Mouse (Mus musculus) forebrain, embryonic 15.5 days (tissue): ENCODE measurements around the gene Mylk2. TPM values are rescaled to one million over a fixed set of nuclear protein-coding genes. Genes with fewer than 3 reads are reported as not detected.

Source experiments
- ATAC-seq: fragments of 200-750 bp; cut with Nextera tagmentation; replicated peaks from 2 replicates; pipeline ENCODE4 v1.8.0; 2017; ENCODE audit warnings: mild to moderate bottlenecking, moderate TSS enrichment, moderate library complexity
- H3K27ac ChIP-seq: fragments of 300-500 bp; sonication (generic); replicated peaks from 2 replicates; pipeline ENCODE4 v1.5.1; 2015; ENCODE audit warnings: mild to moderate bottlenecking, inconsistent platforms
- H3K27me3 ChIP-seq: fragments of 300-500 bp; sonication (generic); 2 replicates; pipeline ENCODE4 v1.6.1; 2015; ENCODE audit warnings: inconsistent platforms
- H3K36me3 ChIP-seq: fragments of 300-500 bp; sonication (generic); 2 replicates; pipeline ENCODE4 v1.6.1; 2015; ENCODE audit warnings: mild to moderate bottlenecking, inconsistent platforms
- H3K4me1 ChIP-seq: fragments of 300-500 bp; sonication (generic); 2 replicates; pipeline ENCODE4 v1.6.1; 2015; ENCODE audit warnings: inconsistent platforms
- H3K4me2 ChIP-seq: fragments of 300-500 bp; sonication (generic); replicated peaks from 2 replicates; pipeline ENCODE4 v1.6.1; 2015; ENCODE audit warnings: mild to moderate bottlenecking, inconsistent platforms
- H3K4me3 ChIP-seq: fragments of 300-500 bp; sonication (generic); 2 replicates; pipeline ENCODE4 v1.5.1; 2015; ENCODE audit warnings: mild to moderate bottlenecking, inconsistent platforms
- H3K9ac ChIP-seq: fragments of 300-500 bp; sonication (generic); replicated peaks from 2 replicates; pipeline ENCODE4 v1.6.1; 2015; ENCODE audit warnings: mild to moderate bottlenecking, inconsistent platforms
- H3K9me3 ChIP-seq: fragments of 300-500 bp; sonication (generic); 2 replicates; pipeline ENCODE4 v1.6.1; 2016; ENCODE audit warnings: inconsistent platforms
- WGBS: fragments of 180-500 bp; shearing (Covaris S2); methylation state at CpG from one replicate; pipeline ENCODE4 v1.1.7; 2015; ENCODE audit warnings: mixed read lengths; 5-methylcytosine and 5-hydroxymethylcytosine counted together
- polyA plus RNA-seq: library from polyadenylated mRNA; unstranded; fragments of >200 nt; fragmentation: Nextera tagmentation; extraction: Ambion mirVana; gene quantifications from 2 replicates; pipeline ENCODE4 v1.2.1, GENCODE M21; 2015

Gene Mylk2
- not detected in 2 replicates for polyA plus RNA-seq

DNA sequence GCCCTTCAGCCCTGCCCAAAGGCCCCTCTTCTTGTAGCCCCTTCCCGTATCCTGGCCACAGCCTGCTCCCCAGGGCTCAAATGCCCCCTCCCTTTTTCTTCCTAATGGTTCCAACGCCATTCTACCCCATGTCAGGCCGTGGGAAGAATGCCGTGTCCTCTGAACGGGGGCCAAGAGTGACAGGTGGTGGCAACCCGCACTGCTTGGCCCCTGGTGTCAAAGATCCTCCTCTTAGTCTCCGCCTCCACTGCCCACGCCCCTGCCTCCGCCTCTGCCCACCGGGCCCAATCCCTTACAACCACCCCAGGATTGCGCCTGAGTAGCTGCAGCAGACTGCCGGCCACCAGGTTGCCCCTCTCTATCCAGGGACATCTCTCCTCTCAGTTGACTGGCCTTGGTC is at the start of gene Mylk2:
Mylk2 (plus strand) TSS at position 322 of the 400 bp plus-strand sequence.
- Histone ChIP-seq H3K4me2 (no peak within 1 kb of the TSS), H3K9ac (no peak within 1 kb of the TSS), H3K4me1 (peaks cover 19% of the 10 kb centered on the region), H3K27me3 (peaks cover 25% of the 10 kb centered on the region), H3K27ac (no peak within 1 kb of the TSS), H3K36me3 (no peaks in the 10 kb centered on the region), H3K9me3 (no peaks in the 10 kb centered on the region), H3K4me3 (no peak within 1 kb of the TSS)
- 14% methylated on average over 12 of the region's 12 CpGs for WGBS
- ATAC-seq = no peak

DNA sequence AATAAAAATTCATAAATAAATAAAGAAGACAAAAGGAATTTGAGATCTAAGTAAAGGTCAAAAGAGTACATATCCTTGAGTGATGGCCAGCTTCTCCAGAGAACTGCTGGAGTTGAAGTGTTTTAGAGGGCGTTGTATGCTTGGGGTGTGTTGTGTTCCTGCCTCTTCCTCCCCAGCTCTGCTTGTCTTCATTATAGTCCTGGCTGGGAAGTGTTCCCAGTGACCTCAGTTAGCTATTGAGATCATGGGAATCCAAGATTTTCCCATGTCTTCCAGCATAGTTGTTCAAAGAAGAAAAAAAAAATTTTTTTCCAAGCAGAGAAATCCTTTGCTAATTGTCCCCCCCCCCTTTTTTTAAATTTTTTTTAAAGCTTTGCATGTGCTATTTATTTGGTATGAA is 49.3 kb upstream of the Mylk2 start:
- Histone ChIP-seq H3K4me1 (no peaks in the 10 kb centered on the region), H3K4me2 (no peak overlapping the region), H3K36me3 (peaks cover 6% of the 10 kb centered on the region; the same call in 1 of the 2 replicates), H3K9ac (no peak overlapping the region), H3K4me3 (no peak overlapping the region), H3K27ac (no peak overlapping the region), H3K9me3 (no peaks in the 10 kb centered on the region), H3K27me3 (no peaks in the 10 kb centered on the region)
- ATAC-seq = no peak
- 89% methylated on average over 1 of the region's 1 CpGs for WGBS

DNA sequence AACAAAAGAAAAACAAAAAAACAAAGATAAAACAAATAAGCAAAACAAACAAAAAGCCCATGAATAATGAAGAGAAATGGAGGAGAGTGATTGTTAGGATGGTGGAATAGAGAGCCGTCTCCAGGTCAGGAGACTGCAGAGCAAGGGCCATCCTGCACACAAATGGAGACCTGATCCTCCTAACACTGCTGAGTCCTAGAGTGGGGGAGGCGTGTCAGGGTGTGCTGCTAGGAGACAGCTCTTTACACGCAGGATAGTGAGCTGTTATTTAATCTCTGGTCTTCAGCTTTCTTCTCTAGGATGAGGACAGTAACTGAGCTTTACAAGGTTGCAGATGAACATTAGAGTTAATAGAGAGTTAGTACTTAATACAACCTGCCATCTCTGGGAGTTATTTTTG is 48.5 kb upstream of the Mylk2 start:
- no peak for ATAC-seq
- 87% methylated on average over 3 of the region's 3 CpGs for WGBS

DNA sequence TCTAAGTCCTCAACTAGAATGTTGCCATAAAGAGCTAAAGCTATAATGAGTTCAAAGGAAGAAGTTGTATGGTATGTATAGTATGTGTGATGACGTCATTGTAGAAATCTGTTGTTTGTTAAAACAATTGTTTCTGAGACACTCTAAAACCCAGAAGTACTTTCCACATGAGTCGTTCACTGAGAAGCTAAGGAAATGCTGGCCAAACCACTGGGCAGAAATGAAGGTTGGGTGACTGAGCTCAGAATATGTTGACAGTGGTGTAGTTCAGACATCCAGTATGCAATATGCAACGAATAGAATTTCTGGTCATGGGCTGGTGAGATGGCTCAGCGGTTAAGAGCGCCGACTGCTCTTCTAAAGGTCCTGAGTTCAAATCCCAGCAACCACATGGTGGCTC is 47.8 kb upstream of the Mylk2 start:
- ATAC-seq = no peak

More for the DNA sequence above, 48.5 kb upstream of the Mylk2 start:
- no peak overlapping the region for H3K4me2 ChIP-seq
- H3K9ac ChIP-seq = no peak overlapping the region
- H3K9me3 ChIP-seq = no peaks in the 10 kb centered on the region
- H3K27me3 ChIP-seq = no peaks in the 10 kb centered on the region
- peaks cover 9% of the 10 kb centered on the region; the same call in 1 of the 2 replicates for H3K36me3 ChIP-seq
- no peak overlapping the region for H3K4me3 ChIP-seq
- H3K4me1 ChIP-seq = no peaks in the 10 kb centered on the region
- no peak overlapping the region for H3K27ac ChIP-seq

DNA sequence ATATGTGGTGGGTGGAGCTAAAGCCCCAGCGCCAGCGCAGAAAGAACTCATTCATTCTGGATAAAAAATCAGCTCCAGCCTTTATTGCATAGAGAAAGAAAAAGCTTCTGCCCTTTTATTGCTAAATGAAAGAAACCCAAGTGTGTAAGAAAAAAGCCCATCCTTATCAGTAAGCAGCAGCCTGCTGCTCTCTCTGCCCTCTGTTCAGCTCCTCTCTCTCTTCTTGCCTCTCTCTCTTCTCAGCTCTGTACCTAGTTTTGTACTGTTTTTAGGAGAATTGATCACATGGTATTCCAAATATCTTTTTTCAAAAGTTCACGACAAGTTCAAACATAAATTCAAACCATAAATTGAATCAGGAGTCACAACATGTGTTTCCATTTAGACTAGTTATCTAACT is 32.9 kb upstream of the Mylk2 start:
- WGBS = 90% methylated on average over 3 of the region's 3 CpGs
- no peak for ATAC-seq
- Histone ChIP-seq H3K36me3 (peaks cover 33% of the 10 kb centered on the region), H3K4me1 (no peaks in the 10 kb centered on the region), H3K4me3 (no peak overlapping the region), H3K27me3 (no peaks in the 10 kb centered on the region), H3K9ac (no peak overlapping the region), H3K9me3 (no peaks in the 10 kb centered on the region), H3K4me2 (no peak overlapping the region), H3K27ac (no peak overlapping the region)

More for the DNA sequence above, 47.8 kb upstream of the Mylk2 start:
- Histone ChIP-seq H3K4me1 (no peaks in the 10 kb centered on the region), H3K27ac (no peak overlapping the region), H3K9me3 (no peaks in the 10 kb centered on the region), H3K27me3 (no peaks in the 10 kb centered on the region), H3K36me3 (peaks cover 9% of the 10 kb centered on the region; the same call in 1 of the 2 replicates), H3K4me3 (no peak overlapping the region), H3K9ac (no peak overlapping the region), H3K4me2 (no peak overlapping the region)
- WGBS = 93% methylated on average over 6 of the region's 6 CpGs

DNA sequence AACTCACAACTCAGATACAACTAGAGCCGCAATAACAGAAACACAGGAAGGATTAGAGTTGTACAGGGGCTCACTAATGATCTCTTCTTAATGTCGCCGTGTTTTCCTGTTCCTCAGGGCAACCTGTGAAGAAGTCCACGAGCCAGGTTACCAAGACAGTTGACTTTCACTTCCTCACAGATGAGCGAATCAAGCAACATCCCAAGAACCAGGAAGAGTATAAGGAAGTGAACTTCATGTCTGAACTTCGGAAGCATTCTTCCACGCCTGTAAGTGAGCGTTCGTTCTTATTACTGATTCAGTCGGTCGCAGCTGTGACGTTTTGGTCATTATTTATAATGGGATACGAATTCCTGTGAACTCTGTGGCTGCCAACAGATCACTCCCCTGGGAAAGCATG is 30.3 kb upstream of the Mylk2 start:
- 93% methylated on average over 13 of the region's 13 CpGs for WGBS
- Histone ChIP-seq H3K27me3 (no peaks in the 10 kb centered on the region), H3K9me3 (no peaks in the 10 kb centered on the region), H3K9ac (no peak overlapping the region), H3K4me3 (no peak overlapping the region), H3K27ac (no peak overlapping the region), H3K4me1 (no peaks in the 10 kb centered on the region), H3K36me3 (peaks cover 42% of the 10 kb centered on the region), H3K4me2 (no peak overlapping the region)
- ATAC-seq = no peak

DNA sequence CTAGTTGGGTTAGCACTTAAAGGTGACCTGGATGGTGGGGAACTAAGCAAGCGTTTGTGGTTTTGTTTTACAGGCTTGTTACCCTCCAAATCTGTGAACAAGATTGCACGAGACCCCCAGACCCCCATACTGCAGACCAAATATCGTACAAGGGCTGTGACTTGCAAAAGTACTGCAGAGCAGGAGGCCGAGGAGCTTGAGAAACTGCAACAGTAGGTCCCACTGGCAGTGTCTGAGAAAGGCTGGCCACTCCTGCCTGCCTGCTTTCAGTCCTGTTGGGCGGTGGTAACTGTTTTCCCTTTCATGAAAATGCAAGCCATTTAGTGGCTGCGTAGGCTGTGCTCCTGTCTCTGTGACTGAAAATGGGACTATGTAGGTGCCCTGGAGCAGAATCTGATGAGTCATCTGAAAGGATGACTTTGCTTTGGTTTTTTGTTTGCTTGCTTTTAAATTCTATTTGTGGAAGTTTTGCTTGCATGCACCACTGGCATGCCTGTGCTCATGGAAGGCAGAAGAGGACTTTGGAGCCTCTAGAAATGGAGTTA is 27.0 kb upstream of the Mylk2 start:
- Histone ChIP-seq H3K9ac (no peak overlapping the region), H3K4me2 (no peak overlapping the region), H3K27ac (no peak overlapping the region), H3K36me3 (peaks cover 35% of the 10 kb centered on the region), H3K4me3 (no peak overlapping the region), H3K9me3 (no peaks in the 10 kb centered on the region), H3K4me1 (no peaks in the 10 kb centered on the region), H3K27me3 (no peaks in the 10 kb centered on the region)
- 94% methylated on average over 6 of the region's 6 CpGs for WGBS
- ATAC-seq = no peak

DNA sequence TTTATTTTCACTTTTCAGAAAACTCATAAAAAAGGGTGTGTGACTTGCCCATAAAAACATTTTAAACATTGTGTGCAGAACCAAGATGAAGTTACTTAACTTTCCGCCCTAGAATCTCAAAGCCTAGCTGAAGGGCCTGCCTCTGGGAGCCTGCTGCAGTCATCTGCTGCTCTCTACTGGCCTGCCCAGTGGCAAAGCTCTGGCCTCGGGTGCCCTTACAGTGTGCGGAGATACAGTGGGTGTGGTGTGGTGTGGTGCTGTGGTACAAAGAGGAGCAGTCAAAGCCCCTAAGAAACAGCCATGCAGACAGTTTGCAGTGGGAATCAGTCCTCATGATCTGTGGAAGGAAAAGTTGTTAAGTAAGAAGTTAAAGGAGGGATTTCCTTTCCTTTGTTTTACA is 23.9 kb upstream of the Mylk2 start:
- no peaks in the 10 kb centered on the region for H3K4me1 ChIP-seq
- no peaks in the 10 kb centered on the region for H3K9me3 ChIP-seq
- no peaks in the 10 kb centered on the region for H3K27me3 ChIP-seq
- no peak overlapping the region for H3K4me3 ChIP-seq
- no peak for ATAC-seq
- WGBS = 90% methylated on average over 3 of the region's 3 CpGs
- H3K36me3 ChIP-seq = peaks cover 42% of the 10 kb centered on the region
- no peak overlapping the region for H3K4me2 ChIP-seq
- no peak overlapping the region for H3K27ac ChIP-seq
- no peak overlapping the region for H3K9ac ChIP-seq

DNA sequence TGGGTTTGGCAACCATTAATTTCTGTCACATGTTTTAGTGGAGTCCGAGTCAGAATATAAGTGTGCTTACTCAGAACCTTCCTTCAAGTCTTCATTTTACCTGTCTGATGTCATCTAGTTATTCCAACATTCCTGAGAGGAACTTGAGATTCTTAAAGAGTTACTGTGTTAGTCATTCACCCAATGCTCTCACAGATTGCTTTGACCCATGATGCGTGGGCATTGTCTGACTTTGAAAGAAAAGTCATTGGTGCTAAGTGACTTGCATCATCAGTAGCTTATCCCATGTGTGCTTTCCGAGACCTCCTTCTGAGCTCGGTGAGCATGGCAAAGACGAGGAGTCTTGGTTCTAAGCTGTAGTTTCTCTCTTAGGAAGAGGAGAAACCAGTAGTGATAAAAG is 22.4 kb upstream of the Mylk2 start:
- no peak overlapping the region for H3K4me3 ChIP-seq
- H3K27me3 ChIP-seq = no peaks in the 10 kb centered on the region
- no peak overlapping the region for H3K27ac ChIP-seq
- H3K4me1 ChIP-seq = no peaks in the 10 kb centered on the region
- H3K9me3 ChIP-seq = no peaks in the 10 kb centered on the region
- no peak overlapping the region for H3K9ac ChIP-seq
- H3K4me2 ChIP-seq = no peak overlapping the region
- peaks cover 52% of the 10 kb centered on the region for H3K36me3 ChIP-seq
- 90% methylated on average over 5 of the region's 5 CpGs for WGBS
- ATAC-seq = no peak

DNA sequence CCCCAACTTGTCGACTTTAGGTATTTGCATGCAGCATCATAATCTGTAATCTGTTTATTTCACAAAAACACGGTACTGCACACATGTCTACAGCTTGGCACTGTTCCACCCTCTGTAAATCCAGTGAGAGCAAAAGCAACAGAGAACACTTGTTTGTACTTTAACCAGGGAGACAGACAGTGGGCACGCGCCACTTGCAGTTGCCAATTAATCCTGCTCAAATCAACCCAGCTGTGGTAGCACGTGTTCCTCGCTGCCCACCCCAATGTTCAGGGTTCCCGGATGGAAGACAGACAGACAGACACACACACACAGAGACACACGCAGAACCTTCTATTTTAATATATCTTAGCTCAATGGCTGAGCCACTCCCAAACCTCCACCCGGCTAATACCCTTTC is 15.3 kb upstream of the Mylk2 start:
- Histone ChIP-seq H3K4me2 (no peak overlapping the region), H3K4me1 (no peaks in the 10 kb centered on the region), H3K27me3 (no peaks in the 10 kb centered on the region), H3K9ac (no peak overlapping the region), H3K4me3 (no peak overlapping the region), H3K27ac (no peak overlapping the region), H3K36me3 (peaks cover 32% of the 10 kb centered on the region), H3K9me3 (no peaks in the 10 kb centered on the region)
- no peak for ATAC-seq
- 89% methylated on average over 9 of the region's 9 CpGs for WGBS

DNA sequence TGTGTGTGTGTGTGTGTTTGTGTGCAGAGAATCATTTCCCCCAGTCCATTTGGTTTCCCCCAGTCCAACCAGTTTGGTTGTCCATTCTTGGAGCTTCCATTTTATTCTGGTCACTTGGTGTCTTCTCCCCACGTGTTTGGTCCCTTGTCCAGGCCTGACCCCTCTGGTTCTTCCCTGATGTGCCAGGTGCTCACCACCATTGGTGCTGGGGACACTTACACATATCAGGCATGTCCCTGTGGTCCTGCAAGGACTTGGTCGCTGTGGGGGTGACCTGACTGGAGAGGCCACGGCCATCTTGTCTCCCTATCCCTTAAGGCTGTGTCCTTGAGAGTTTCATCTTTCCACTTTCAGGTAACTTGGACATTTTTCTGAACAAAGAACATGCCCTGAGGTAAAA is 14.2 kb upstream of the Mylk2 start:
- H3K27ac ChIP-seq = no peak overlapping the region

DNA sequence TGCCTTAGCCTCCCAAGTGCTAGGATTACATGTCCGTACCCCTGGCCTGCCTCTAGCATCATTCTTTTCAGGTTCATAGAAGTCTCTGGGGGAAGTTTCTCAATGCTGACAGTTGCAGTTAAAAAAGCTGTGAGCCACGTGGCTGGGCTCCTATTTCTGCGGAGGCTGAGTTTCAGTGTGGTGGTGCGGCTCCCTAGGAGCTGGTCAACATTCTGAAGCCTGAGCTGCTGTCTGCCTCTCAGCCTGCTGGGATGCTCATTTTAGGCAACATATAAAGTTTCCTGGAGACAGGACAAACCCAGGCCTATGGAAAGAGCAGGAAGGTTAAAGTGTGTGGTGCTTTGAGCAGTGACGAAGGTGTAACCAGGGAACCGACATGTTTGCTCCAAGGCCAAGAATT is 12.1 kb upstream of the Mylk2 start:
- H3K36me3 ChIP-seq = peaks cover 6% of the 10 kb centered on the region
- H3K27ac ChIP-seq = no peak overlapping the region
- H3K9ac ChIP-seq = no peak overlapping the region
- no peaks in the 10 kb centered on the region for H3K27me3 ChIP-seq
- 85% methylated on average over 6 of the region's 6 CpGs for WGBS
- no peak overlapping the region for H3K4me2 ChIP-seq
- no peaks in the 10 kb centered on the region for H3K9me3 ChIP-seq
- ATAC-seq = no peak
- H3K4me1 ChIP-seq = no peaks in the 10 kb centered on the region
- no peak overlapping the region for H3K4me3 ChIP-seq

More for the DNA sequence above, 14.2 kb upstream of the Mylk2 start:
- Histone ChIP-seq H3K4me2 (no peak overlapping the region), H3K4me3 (no peak overlapping the region), H3K4me1 (no peaks in the 10 kb centered on the region), H3K27me3 (no peaks in the 10 kb centered on the region), H3K9ac (no peak overlapping the region), H3K36me3 (peaks cover 23% of the 10 kb centered on the region), H3K9me3 (no peaks in the 10 kb centered on the region)
- 89% methylated on average over 3 of the region's 3 CpGs for WGBS
- no peak for ATAC-seq

DNA sequence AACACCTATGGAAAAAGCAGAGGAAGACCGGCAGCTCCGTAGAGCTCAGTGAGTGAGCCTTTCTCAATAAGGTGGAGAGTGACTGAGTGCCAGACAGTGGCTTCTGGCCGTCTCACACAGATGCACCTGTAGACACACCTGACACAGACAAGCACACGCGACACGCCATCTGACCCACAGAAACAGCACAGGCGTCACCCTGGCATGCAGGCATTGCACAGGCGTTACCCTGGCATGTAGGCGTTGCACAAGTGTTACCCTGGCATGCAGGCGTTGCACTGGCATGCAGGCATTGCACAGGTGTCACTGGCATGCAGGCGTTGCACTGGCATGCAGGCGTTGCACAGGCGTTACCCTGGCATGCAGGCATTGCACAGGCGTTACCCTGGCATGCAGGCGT is 9.9 kb upstream of the Mylk2 start:
- Histone ChIP-seq H3K9me3 (no peaks in the 10 kb centered on the region), H3K4me2 (no peak overlapping the region), H3K27me3 (no peaks in the 10 kb centered on the region), H3K36me3 (no peaks in the 10 kb centered on the region), H3K4me3 (no peak overlapping the region), H3K4me1 (0 out of 2 replicates have a peak, but pooled peaks cover under 1% of the 10 kb centered on the region), H3K9ac (no peak overlapping the region), H3K27ac (no peak overlapping the region)
- WGBS = 90% methylated on average over 15 of the region's 15 CpGs
- ATAC-seq = no peak
